Mouse (Mus musculus) heart, embryonic 11.5 days (tissue): ENCODE measurements around the gene Zkscan1. TPM values are rescaled to one million over a fixed set of nuclear protein-coding genes. Genes with fewer than 3 reads are reported as not detected.
A peak's percentile ranks its signal among the peaks of the same experiment; 100 is the strongest.
"Not testable (repeated sequence)": the region's sequence is repeated elsewhere in the genome, so short reads cannot be mapped to it uniquely, and the experiment has no call there.

Source experiments
- ATAC-seq: fragments of 200-750 bp; cut with Nextera tagmentation; replicated peaks from 2 replicates; pipeline ENCODE4 v1.8.0; 2017; ENCODE audit warnings: moderate library complexity; ENCODE audit not compliant: insufficient number of reproducible peaks, low FRiP score, low TSS enrichment
- H3K27ac ChIP-seq: fragments of 300-500 bp; sonication (generic); 2 replicates; pipeline ENCODE4 v1.5.1; 2014; ENCODE audit warnings: mild to moderate bottlenecking, low read depth, low read length
- H3K27me3 ChIP-seq: fragments of 300-500 bp; sonication (generic); 2 replicates; pipeline ENCODE4 v1.6.1; 2014; ENCODE audit warnings: mild to moderate bottlenecking, low read length, mixed read lengths; ENCODE audit not compliant: control insufficient read depth, insufficient read depth
- H3K36me3 ChIP-seq: fragments of 300-500 bp; sonication (generic); 2 replicates; pipeline ENCODE4 v1.6.1; 2014; ENCODE audit warnings: mild to moderate bottlenecking, low read length, moderate library complexity, mixed read lengths; ENCODE audit not compliant: control insufficient read depth, insufficient read depth
- H3K4me1 ChIP-seq: fragments of 300-500 bp; sonication (generic); 2 replicates; pipeline ENCODE4 v1.6.1; 2014; ENCODE audit warnings: low read length; ENCODE audit not compliant: control insufficient read depth, insufficient read depth
- H3K4me2 ChIP-seq: fragments of 300-500 bp; sonication (generic); 2 replicates; pipeline ENCODE4 v1.6.1; 2014; ENCODE audit warnings: mild to moderate bottlenecking, moderate library complexity
- H3K4me3 ChIP-seq: fragments of 300-500 bp; sonication (generic); 2 replicates; pipeline ENCODE4 v1.5.1; 2014; ENCODE audit warnings: low read depth, low read length
- H3K9ac ChIP-seq: fragments of 300-500 bp; sonication (generic); 2 replicates; pipeline ENCODE4 v1.6.1; 2014; ENCODE audit warnings: mild to moderate bottlenecking, low read depth, low read length, moderate library complexity
- H3K9me3 ChIP-seq: fragments of 300-500 bp; sonication (generic); replicated peaks from 2 replicates; pipeline ENCODE4 v1.6.1; 2016; ENCODE audit warnings: low read length; ENCODE audit not compliant: control insufficient read depth
- WGBS: fragments of 180-500 bp; shearing (Covaris S2); extraction: QIAGEN DNeasy Blood & Tissue Kit; methylation state at CpG from one replicate; pipeline ENCODE4 v1.1.7; 2014; ENCODE audit not compliant: insufficient replicate concordance; 5-methylcytosine and 5-hydroxymethylcytosine counted together
- polyA plus RNA-seq: library from polyadenylated mRNA; unstranded; fragments of >200 nt; fragmentation: Nextera tagmentation; extraction: Ambion mirVana; gene quantifications from 2 replicates; pipeline ENCODE4 v1.2.1, GENCODE M21; 2014

Zkscan1 gene
- polyA plus RNA-seq, 1 experiment from 2014 or later, result 13.0 TPM

- peaks cover 25% of the 10 kb centered on the region for H3K36me3 ChIP-seq
- H3K4me2 ChIP-seq, result no peak overlapping the region
- ATAC-seq, result no peak
Measured at GRCm38 (mm10) chr5:138104976-138105375, 20.1 kb downstream of the Zkscan1 start.

DNA sequence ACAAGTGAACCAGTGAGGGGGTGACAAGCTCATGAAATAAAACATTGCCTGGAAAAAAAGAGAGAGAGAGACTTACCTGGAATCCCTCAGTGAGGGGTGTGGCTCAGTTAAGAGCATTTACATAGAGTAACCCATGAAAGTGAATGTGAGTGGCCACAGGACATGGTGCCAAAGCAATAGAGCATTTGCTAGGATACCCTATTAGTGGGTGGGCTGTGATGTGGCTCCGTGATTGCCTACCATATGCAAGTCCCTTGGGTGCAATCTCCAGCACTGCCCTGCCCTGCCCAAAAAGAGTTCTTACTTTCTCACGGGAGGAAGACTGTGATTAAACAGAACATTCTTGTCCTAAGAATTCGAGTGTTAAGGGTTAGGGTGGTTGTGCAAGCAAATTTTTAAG is 22.2 kb downstream of the Zkscan1 start:
- H3K4me1 ChIP-seq, result no peaks in the 10 kb centered on the region
- ATAC-seq, result no peak
- 61% methylated on average over 3 of the region's 3 CpGs for WGBS

More at GRCm38 (mm10) chr5:138104976-138105375, 20.1 kb downstream of the Zkscan1 start:
- 87% methylated on average over 2 of the region's 2 CpGs for WGBS
- Histone ChIP-seq H3K27ac (no peak overlapping the region), H3K4me3 (no peak overlapping the region), H3K27me3 (no peaks in the 10 kb centered on the region), H3K9me3 (no peaks in the 10 kb centered on the region), H3K4me1 (no peaks in the 10 kb centered on the region), H3K9ac (no peak overlapping the region)

DNA sequence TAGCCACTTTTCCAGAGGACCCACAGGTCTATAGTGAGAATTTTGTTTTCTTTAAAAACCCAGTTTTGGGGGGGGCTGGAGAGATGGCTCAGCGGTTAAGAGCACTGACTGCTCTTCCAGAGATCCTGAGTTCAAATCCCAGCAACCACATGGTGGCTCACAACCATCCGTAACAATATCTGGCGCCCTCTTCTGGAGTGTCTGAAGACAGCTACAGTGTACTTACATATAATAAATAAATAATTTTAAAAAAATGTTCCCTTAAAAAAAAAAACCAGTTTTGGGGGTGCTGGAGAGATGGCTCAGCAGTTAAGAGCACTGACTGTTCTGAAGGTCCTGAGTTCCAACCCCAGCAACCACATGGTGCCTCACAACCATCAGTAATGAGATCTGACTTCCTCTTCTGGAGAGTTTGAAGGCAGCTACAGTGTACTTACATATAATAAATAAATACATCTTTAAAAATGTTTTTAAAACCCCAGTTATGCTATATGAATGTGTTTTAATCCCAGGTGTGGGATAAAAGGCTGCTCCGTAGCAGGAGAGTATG is 25.0 kb downstream of the Zkscan1 start:
- H3K4me3 ChIP-seq, H3K9ac ChIP-seq, H3K27me3 ChIP-seq, H3K9me3 ChIP-seq, H3K4me2 ChIP-seq, H3K4me1 ChIP-seq, H3K27ac ChIP-seq, H3K36me3 ChIP-seq, ATAC-seq: not testable (repeated sequence)
- 56% methylated on average over 4 of the region's 4 CpGs for WGBS

More for the DNA sequence above, 22.2 kb downstream of the Zkscan1 start:
- H3K4me2 ChIP-seq, result no peak overlapping the region
- H3K27ac ChIP-seq, result no peak overlapping the region
- H3K9me3 ChIP-seq, result no peaks in the 10 kb centered on the region
- H3K9ac ChIP-seq, result no peak overlapping the region
- H3K27me3 ChIP-seq, result no peaks in the 10 kb centered on the region
- H3K36me3 ChIP-seq, result peaks cover 8% of the 10 kb centered on the region; the same call in 1 of the 2 replicates
- H3K4me3 ChIP-seq, result no peak overlapping the region

GRCm38 (mm10) chr5:138116255-138117198 is 31.6 kb downstream of the Zkscan1 start, which contains the start of gene Zscan21:
Zscan21 (plus strand) TSS chr5:138116903.
- H3K27me3 ChIP-seq, result no peaks in the 10 kb centered on the region
- peak; percentile 91 for ATAC-seq
- H3K9me3 ChIP-seq, result no peaks in the 10 kb centered on the region
- 7% methylated on average over 38 of the region's 38 CpGs for WGBS
- peak within 1 kb of the TSS; percentile 91 for H3K9ac ChIP-seq
- H3K27ac ChIP-seq, result peak within 1 kb of the TSS; percentile 92
- peak within 1 kb of the TSS; percentile 71 for H3K4me2 ChIP-seq
- peak within 1 kb of the TSS; percentile 83 for H3K4me3 ChIP-seq
- peaks cover 3% of the 10 kb centered on the region; the same call in 1 of the 2 replicates for H3K4me1 ChIP-seq
- peaks cover 5% of the 10 kb centered on the region; the same call in 1 of the 2 replicates for H3K36me3 ChIP-seq

DNA sequence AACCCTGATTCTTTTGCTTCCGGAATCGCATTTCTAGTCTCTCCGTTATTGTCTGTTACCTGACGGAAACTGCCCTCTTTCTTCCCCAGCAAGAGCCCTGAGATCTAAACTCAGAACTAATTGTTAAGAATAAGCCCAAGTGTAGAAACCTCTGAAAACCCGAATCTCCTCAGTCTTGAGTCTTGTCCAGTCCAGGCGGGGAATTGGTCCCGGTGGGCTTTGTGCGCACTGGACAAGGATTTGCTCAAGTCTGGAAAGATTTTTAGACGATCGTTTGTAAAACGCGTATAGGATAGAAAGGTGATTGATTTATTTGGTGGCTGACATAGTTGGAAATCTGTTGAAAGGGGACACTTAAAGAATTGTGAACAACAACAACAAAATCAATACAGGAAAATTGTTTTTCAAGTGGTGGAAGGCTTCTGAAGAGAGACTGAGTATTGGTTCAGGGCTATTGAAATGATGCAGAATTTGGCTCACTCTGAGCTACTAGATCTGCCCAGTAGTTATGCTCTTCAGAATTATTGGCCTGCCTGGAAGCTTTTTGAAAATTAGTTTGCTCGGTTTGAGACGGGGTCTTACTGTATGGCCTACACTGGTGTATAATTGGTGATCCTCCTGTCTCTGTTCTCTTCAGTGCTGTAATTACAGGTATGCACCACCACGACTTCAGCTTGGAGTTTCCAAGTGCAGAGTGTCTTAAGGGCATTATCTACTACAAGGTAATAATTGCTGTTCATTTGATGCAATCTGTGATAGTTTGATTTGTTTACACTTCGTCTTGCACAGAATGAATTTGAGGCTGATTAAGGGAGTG is 32.5 kb downstream of the Zkscan1 start:
- Histone ChIP-seq H3K4me2 (peak overlapping the region; percentile 71), H3K4me3 (peak overlapping the region; percentile 83), H3K36me3 (peaks cover 5% of the 10 kb centered on the region; the same call in 1 of the 2 replicates), H3K4me1 (peaks cover 3% of the 10 kb centered on the region; the same call in 1 of the 2 replicates), H3K27ac (peak overlapping the region; percentile 92), H3K27me3 (no peaks in the 10 kb centered on the region), H3K9me3 (no peaks in the 10 kb centered on the region), H3K9ac (peak overlapping the region; percentile 91)
- ATAC-seq, result no peak
- 12% methylated on average over 16 of the region's 16 CpGs for WGBS

DNA sequence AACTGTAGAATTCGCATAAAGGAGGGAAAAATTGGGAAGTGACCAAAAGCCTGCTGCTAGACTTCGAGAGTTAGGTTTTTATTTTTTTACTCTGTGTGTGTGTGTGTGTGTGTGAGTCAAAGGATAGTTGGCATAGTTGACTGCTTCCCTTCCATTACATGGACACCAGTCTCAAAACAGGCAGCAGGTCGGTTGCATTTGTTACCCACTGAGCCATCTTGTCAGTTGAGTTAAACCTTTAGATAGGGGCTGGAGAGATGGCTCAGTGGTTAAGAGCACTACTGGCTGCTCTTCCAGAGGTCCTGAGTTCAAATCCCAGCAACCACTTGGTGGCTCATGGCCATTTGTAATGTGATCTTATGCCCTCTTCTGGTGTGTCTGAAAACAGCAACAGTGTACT is 33.2 kb downstream of the Zkscan1 start:
- WGBS, result 83% methylated on average over 3 of the region's 3 CpGs
- Histone ChIP-seq H3K4me2 (peak overlapping the region; percentile 71), H3K9ac (peak overlapping the region; percentile 91; the same call in 1 of the 2 replicates), H3K4me3 (peak overlapping the region; percentile 83), H3K36me3 (peaks cover 6% of the 10 kb centered on the region; the same call in 1 of the 2 replicates), H3K4me1 (peaks cover 3% of the 10 kb centered on the region; the same call in 1 of the 2 replicates), H3K9me3 (no peaks in the 10 kb centered on the region), H3K27me3 (no peaks in the 10 kb centered on the region), H3K27ac (no peak overlapping the region)
- ATAC-seq, result no peak

DNA sequence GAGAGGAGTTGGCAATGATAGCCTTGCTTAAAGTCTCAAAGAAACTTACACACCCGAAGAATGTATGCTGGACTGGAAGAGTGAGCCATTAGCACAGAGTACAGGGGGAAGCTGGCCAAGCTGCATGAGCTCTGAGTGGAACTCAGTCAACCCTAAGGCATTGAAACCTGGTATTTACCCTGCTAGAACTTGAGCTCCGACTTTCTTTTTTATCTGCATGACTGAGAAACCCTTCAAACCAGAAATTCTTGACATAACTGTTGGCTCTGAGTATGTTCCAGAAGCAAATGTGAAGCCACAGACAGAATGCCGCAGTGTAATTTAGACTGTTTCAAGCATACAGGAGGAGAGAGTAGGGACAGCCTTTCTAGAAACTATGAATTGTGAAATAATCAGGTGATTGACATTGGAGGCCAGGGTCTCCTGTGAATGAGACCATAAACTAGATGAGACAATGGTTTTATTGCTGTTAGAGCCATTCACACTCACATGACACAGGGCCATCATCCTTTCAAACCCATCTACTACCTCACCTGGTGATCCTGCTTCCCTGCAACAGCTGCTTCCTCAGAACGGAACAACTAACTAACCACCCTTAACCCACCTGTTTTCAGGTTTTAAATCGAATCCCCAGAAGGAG is 47.7 kb downstream of the Zkscan1 start:
- H3K27me3 ChIP-seq, result no peaks in the 10 kb centered on the region
- H3K4me1 ChIP-seq, result peaks cover 2% of the 10 kb centered on the region; the same call in 1 of the 2 replicates
- H3K4me3 ChIP-seq, result no peak overlapping the region
- H3K9ac ChIP-seq, result no peak overlapping the region
- H3K9me3 ChIP-seq, result no peaks in the 10 kb centered on the region
- H3K27ac ChIP-seq, result no peak overlapping the region
- 84% methylated on average over 5 of the region's 5 CpGs for WGBS
- no peak overlapping the region for H3K4me2 ChIP-seq
- H3K36me3 ChIP-seq, result peaks cover 35% of the 10 kb centered on the region
- ATAC-seq, result no peak

DNA sequence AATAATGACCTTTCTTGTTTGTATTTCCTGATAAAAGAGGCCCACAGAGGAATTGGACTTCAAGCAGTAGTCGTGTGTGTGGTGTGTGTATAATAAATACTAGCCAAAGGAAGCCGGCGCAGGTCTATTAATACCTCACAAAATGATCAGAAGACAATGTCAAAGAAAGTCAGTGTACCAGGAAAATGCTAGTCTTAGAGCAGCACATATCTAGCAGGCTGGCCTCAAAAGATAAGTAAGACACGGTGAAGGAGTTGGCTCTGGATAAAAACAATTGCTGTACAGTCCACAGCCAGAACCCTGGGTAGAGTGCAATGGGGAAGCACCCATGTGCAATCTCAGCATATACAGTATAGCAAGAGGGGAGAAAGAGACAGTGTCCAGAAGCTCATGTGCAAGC is 52.4 kb downstream of the Zkscan1 start:
- Histone ChIP-seq H3K4me2 (no peak overlapping the region), H3K4me3 (no peak overlapping the region), H3K4me1 (peaks cover 2% of the 10 kb centered on the region; the same call in 1 of the 2 replicates), H3K9me3 (no peaks in the 10 kb centered on the region), H3K27ac (no peak overlapping the region), H3K27me3 (no peaks in the 10 kb centered on the region), H3K9ac (no peak overlapping the region), H3K36me3 (peaks cover 22% of the 10 kb centered on the region)
- no peak for ATAC-seq
- 58% methylated on average over 4 of the region's 4 CpGs for WGBS
